Mouse (Mus musculus) kidney, embryonic 15.5 days (tissue): Measurements from ENCODE around the gene Gm49325. TPM values are rescaled to one million over a fixed set of nuclear protein-coding genes. Genes with fewer than 3 reads are reported as not detected.

Experiments used
- ATAC-seq: fragments of 200-750 bp; cut with Nextera tagmentation; replicated peaks from 2 replicates; pipeline ENCODE4 v1.8.0; 2017; ENCODE audit warnings: moderate TSS enrichment; ENCODE audit not compliant: low FRiP score
- H3K27ac ChIP-seq: fragments of 300-500 bp; sonication (generic); 2 replicates; pipeline ENCODE4 v1.5.1; 2015; ENCODE audit warnings: mild to moderate bottlenecking, inconsistent platforms
- H3K27me3 ChIP-seq: fragments of 300-500 bp; sonication (generic); 2 replicates; pipeline ENCODE4 v1.6.1; 2015; ENCODE audit warnings: inconsistent platforms
- H3K36me3 ChIP-seq: fragments of 300-500 bp; sonication (generic); 2 replicates; pipeline ENCODE4 v1.6.1; 2015; ENCODE audit warnings: inconsistent platforms
- H3K4me1 ChIP-seq: fragments of 300-500 bp; sonication (generic); 2 replicates; pipeline ENCODE4 v1.6.1; 2015; ENCODE audit warnings: inconsistent platforms
- H3K4me2 ChIP-seq: fragments of 300-500 bp; sonication (generic); 2 replicates; pipeline ENCODE4 v1.6.1; 2015; ENCODE audit warnings: moderate library complexity, mild to moderate bottlenecking, inconsistent platforms
- H3K4me3 ChIP-seq: fragments of 300-500 bp; sonication (generic); replicated peaks from 2 replicates; pipeline ENCODE4 v1.5.1; 2015; ENCODE audit warnings: mild to moderate bottlenecking, inconsistent platforms
- H3K9ac ChIP-seq: fragments of 300-500 bp; sonication (generic); 2 replicates; pipeline ENCODE4 v1.6.1; 2015; ENCODE audit warnings: mild to moderate bottlenecking, inconsistent platforms
- H3K9me3 ChIP-seq: fragments of 300-500 bp; sonication (generic); replicated peaks from 2 replicates; pipeline ENCODE4 v1.6.1; 2016; ENCODE audit warnings: inconsistent platforms
- WGBS: fragments of 180-500 bp; shearing (Covaris S2); methylation state at CpG from one replicate; pipeline ENCODE4 v1.1.7; 2015; ENCODE audit warnings: mixed read lengths; 5-methylcytosine and 5-hydroxymethylcytosine counted together
- polyA plus RNA-seq: library from polyadenylated mRNA; unstranded; fragments of >200 nt; fragmentation: Nextera tagmentation; extraction: Ambion mirVana; gene quantifications from 2 replicates; pipeline ENCODE4 v1.2.1, GENCODE M21; 2015

Gm49325 gene
- polyA plus RNA-seq, 1 experiment from 2014 or later: 3.6 TPM

- Histone ChIP-seq H3K4me1 (peaks cover 18% of the 10 kb centered on the region), H3K4me3 (no peak overlapping the region), H3K9ac (no peak overlapping the region), H3K27me3 (no peaks in the 10 kb centered on the region), H3K27ac (no peak overlapping the region), H3K4me2 (no peak overlapping the region), H3K9me3 (no peaks in the 10 kb centered on the region), H3K36me3 (peaks cover 80% of the 10 kb centered on the region)
- no peak for ATAC-seq
- WGBS: 74% methylated on average over 6 of the region's 6 CpGs
Measured at GRCm38 (mm10) chr10:77634016-77634415, 28.0 kb downstream of the Gm49325 start.

- Histone ChIP-seq H3K4me3 (no peak overlapping the region), H3K4me2 (no peak overlapping the region), H3K27me3 (no peaks in the 10 kb centered on the region), H3K9ac (no peak overlapping the region), H3K27ac (peak overlapping the region; percentile 71), H3K36me3 (peaks cover 80% of the 10 kb centered on the region), H3K4me1 (peaks cover 19% of the 10 kb centered on the region), H3K9me3 (no peaks in the 10 kb centered on the region)
- peak; percentile 40; the same call in 1 of the 2 replicates for ATAC-seq
- 57% methylated on average over 13 of the region's 13 CpGs for WGBS
Measured at GRCm38 (mm10) chr10:77634452-77635231, 28.6 kb downstream of the Gm49325 start.

GRCm38 (mm10) chr10:77636234-77636922 is 30.4 kb downstream of the Gm49325 start:
- H3K27ac ChIP-seq: no peak overlapping the region
- H3K36me3 ChIP-seq: peaks cover 81% of the 10 kb centered on the region

GRCm38 (mm10) chr10:77638956-77639355 is 33.0 kb downstream of the Gm49325 start:
- H3K4me3 ChIP-seq: no peak overlapping the region
- no peaks in the 10 kb centered on the region for H3K27me3 ChIP-seq
- H3K4me1 ChIP-seq: peaks cover 13% of the 10 kb centered on the region
- no peak for ATAC-seq
- 77% methylated on average over 6 of the region's 6 CpGs for WGBS
- no peaks in the 10 kb centered on the region for H3K9me3 ChIP-seq
- H3K9ac ChIP-seq: no peak overlapping the region
- H3K4me2 ChIP-seq: no peak overlapping the region
- peaks cover 84% of the 10 kb centered on the region for H3K36me3 ChIP-seq
- no peak overlapping the region for H3K27ac ChIP-seq

More at GRCm38 (mm10) chr10:77636234-77636922, 30.4 kb downstream of the Gm49325 start:
- H3K4me1 ChIP-seq: peaks cover 19% of the 10 kb centered on the region
- H3K4me3 ChIP-seq: no peak overlapping the region
- no peak for ATAC-seq
- no peaks in the 10 kb centered on the region for H3K27me3 ChIP-seq
- no peaks in the 10 kb centered on the region for H3K9me3 ChIP-seq
- H3K4me2 ChIP-seq: no peak overlapping the region
- WGBS: 93% methylated on average over 7 of the region's 7 CpGs
- no peak overlapping the region for H3K9ac ChIP-seq

GRCm38 (mm10) chr10:77643160-77643559 is 37.2 kb downstream of the Gm49325 start:
- no peaks in the 10 kb centered on the region for H3K27me3 ChIP-seq
- no peak for ATAC-seq
- no peaks in the 10 kb centered on the region for H3K9me3 ChIP-seq
- H3K4me3 ChIP-seq: no peak overlapping the region
- H3K4me2 ChIP-seq: no peak overlapping the region
- H3K4me1 ChIP-seq: 0 out of 2 replicates have a peak, but pooled peaks cover 4% of the 10 kb centered on the region
- H3K9ac ChIP-seq: no peak overlapping the region
- 73% methylated on average over 7 of the region's 7 CpGs for WGBS
- H3K36me3 ChIP-seq: peaks cover 75% of the 10 kb centered on the region
- H3K27ac ChIP-seq: no peak overlapping the region

GRCm38 (mm10) chr10:77645571-77645970 is 39.6 kb downstream of the Gm49325 start:
- WGBS: 93% methylated on average over 5 of the region's 5 CpGs

GRCm38 (mm10) chr10:77647461-77647860 is 41.5 kb downstream of the Gm49325 start:
- Histone ChIP-seq H3K27ac (no peak overlapping the region), H3K9ac (no peak overlapping the region), H3K27me3 (no peaks in the 10 kb centered on the region), H3K36me3 (peaks cover 44% of the 10 kb centered on the region), H3K4me2 (no peak overlapping the region), H3K9me3 (no peaks in the 10 kb centered on the region), H3K4me3 (no peak overlapping the region), H3K4me1 (0 out of 2 replicates have a peak, but pooled peaks cover 5% of the 10 kb centered on the region)
- no peak for ATAC-seq
- 80% methylated on average over 1 of the region's 1 CpGs for WGBS

More at GRCm38 (mm10) chr10:77645571-77645970, 39.6 kb downstream of the Gm49325 start:
- H3K4me3 ChIP-seq: no peak overlapping the region
- H3K4me2 ChIP-seq: no peak overlapping the region
- 0 out of 2 replicates have a peak, but pooled peaks cover 5% of the 10 kb centered on the region for H3K4me1 ChIP-seq
- H3K27me3 ChIP-seq: no peaks in the 10 kb centered on the region
- H3K9ac ChIP-seq: no peak overlapping the region
- peaks cover 62% of the 10 kb centered on the region for H3K36me3 ChIP-seq
- no peak for ATAC-seq
- H3K9me3 ChIP-seq: no peaks in the 10 kb centered on the region
- H3K27ac ChIP-seq: no peak overlapping the region

GRCm38 (mm10) chr10:77647901-77648300 is 41.9 kb downstream of the Gm49325 start:
- Histone ChIP-seq H3K27ac (no peak overlapping the region), H3K4me1 (0 out of 2 replicates have a peak, but pooled peaks cover 5% of the 10 kb centered on the region), H3K4me2 (no peak overlapping the region), H3K9ac (no peak overlapping the region), H3K4me3 (no peak overlapping the region), H3K27me3 (no peaks in the 10 kb centered on the region), H3K9me3 (no peaks in the 10 kb centered on the region), H3K36me3 (peaks cover 40% of the 10 kb centered on the region)
- WGBS: 93% methylated on average over 8 of the region's 8 CpGs
- no peak for ATAC-seq

GRCm38 (mm10) chr10:77652046-77652445 is 46.0 kb downstream of the Gm49325 start:
- Histone ChIP-seq H3K9me3 (no peaks in the 10 kb centered on the region), H3K9ac (no peak overlapping the region), H3K36me3 (no peaks in the 10 kb centered on the region), H3K4me2 (no peak overlapping the region), H3K4me1 (0 out of 2 replicates have a peak, but pooled peaks cover 5% of the 10 kb centered on the region), H3K4me3 (no peak overlapping the region), H3K27ac (no peak overlapping the region), H3K27me3 (no peaks in the 10 kb centered on the region)
- WGBS: 87% methylated on average over 9 of the region's 9 CpGs
- no peak for ATAC-seq

GRCm38 (mm10) chr10:77658286-77658994 is 52.4 kb downstream of the Gm49325 start:
- 34% methylated on average over 15 of the region's 15 CpGs for WGBS
- no peak overlapping the region for H3K4me3 ChIP-seq
- no peak overlapping the region for H3K9ac ChIP-seq
- no peak overlapping the region for H3K4me2 ChIP-seq
- H3K27me3 ChIP-seq: peaks cover under 1% of the 10 kb centered on the region; the same call in 1 of the 2 replicates
- peak; percentile 69; the same call in 1 of the 2 replicates for ATAC-seq
- no peaks in the 10 kb centered on the region for H3K36me3 ChIP-seq
- H3K9me3 ChIP-seq: no peaks in the 10 kb centered on the region; the same call in 1 of the 2 replicates
- no peak overlapping the region for H3K27ac ChIP-seq
- H3K4me1 ChIP-seq: peaks cover 7% of the 10 kb centered on the region; the same call in 1 of the 2 replicates

- H3K9me3 ChIP-seq: no peaks in the 10 kb centered on the region; the same call in 1 of the 2 replicates
- peak overlapping the region; percentile 50 for H3K4me2 ChIP-seq
- peaks cover 12% of the 10 kb centered on the region; the same call in 1 of the 2 replicates for H3K27me3 ChIP-seq
- WGBS: 25% methylated on average over 43 of the region's 43 CpGs
- H3K4me1 ChIP-seq: peaks cover 7% of the 10 kb centered on the region; the same call in 1 of the 2 replicates
- no peak for ATAC-seq
- H3K27ac ChIP-seq: no peak overlapping the region
- 0 out of 2 replicates have a peak overlapping the region, but pooled peaks have one; percentile 1 for H3K4me3 ChIP-seq
- no peak overlapping the region for H3K9ac ChIP-seq
- no peaks in the 10 kb centered on the region for H3K36me3 ChIP-seq
Measured at GRCm38 (mm10) chr10:77663949-77664665, 58.1 kb downstream of the Gm49325 start.
